Mouse (Mus musculus): ENCODE data around the gene Gm26620. TPM values are rescaled to one million over a fixed set of nuclear protein-coding genes. Genes with fewer than 3 reads are reported as not detected.

Gm26620 gene
- under 1 TPM; 0.55 to 0.67 TPM for total RNA-seq (2021)

GRCm38 (mm10) chr1:170884978-170885561, at the start of gene Gm26620, which contains the start of gene Dusp12:
Gene Gm26620 (plus strand): TSS chr1:170885065.
Gene Dusp12 (minus strand): TSS chr1:170885540.
- intact Hi-C loops (cut with DNase I), result no loop called here
- peak; percentile 87 to 88 for DNase-seq

- intact Hi-C loops (cut with DNase I), result loop anchor here (1.0 to 5.0 kb wide), 2 partner anchors 207 to 547 kb away; no protein-coding TSS in a partner anchor
- DNase-seq, result peak; percentile 32 to 39
Observed at GRCm38 (mm10) chr1:170839685-170840084, 45.2 kb upstream of the Gm26620 start.

GRCm38 (mm10) chr1:170844380-170844779, 40.5 kb upstream of the Gm26620 start:
- intact Hi-C loops (cut with DNase I), result loop anchor here (5.0 kb wide), 1 partner anchor 552 kb away; no protein-coding TSS in a partner anchor
- DNase-seq, result peak in 1 of 2 experiments; percentile 48

- intact Hi-C loops (cut with DNase I), result no loop called here
- peak; percentile 45 to 61 for DNase-seq
Observed at GRCm38 (mm10) chr1:170845448-170846307, 39.2 kb upstream of the Gm26620 start.

GRCm38 (mm10) chr1:170850007-170850406, 34.9 kb upstream of the Gm26620 start:
- intact Hi-C loops (cut with DNase I), result no loop called here

GRCm38 (mm10) chr1:170850637-170851624, 33.9 kb upstream of the Gm26620 start:
- intact Hi-C loops (cut with DNase I), result no loop called here
- DNase-seq, result no peak

More at GRCm38 (mm10) chr1:170850007-170850406, 34.9 kb upstream of the Gm26620 start:
- no peak for DNase-seq

- intact Hi-C loops (cut with DNase I), result no loop called here
- no peak for DNase-seq
Observed at GRCm38 (mm10) chr1:170853604-170854003, 31.3 kb upstream of the Gm26620 start.

- DNase-seq, result no peak
- intact Hi-C loops (cut with DNase I), result no loop called here
Observed at GRCm38 (mm10) chr1:170855056-170855760, 29.7 kb upstream of the Gm26620 start.

GRCm38 (mm10) chr1:170857369-170857768, 27.5 kb upstream of the Gm26620 start:
- DNase-seq, result no peak
- intact Hi-C loops (cut with DNase I), result no loop called here

GRCm38 (mm10) chr1:170858872-170859271, 26.0 kb upstream of the Gm26620 start:
- no peak for DNase-seq
- intact Hi-C loops (cut with DNase I), result no loop called here

- DNase-seq, result no peak
- intact Hi-C loops (cut with DNase I), result no loop called here
Observed at GRCm38 (mm10) chr1:170861671-170862434, 23.0 kb upstream of the Gm26620 start.

- intact Hi-C loops (cut with DNase I), result no loop called here
Observed at GRCm38 (mm10) chr1:170862435-170862717, 22.5 kb upstream of the Gm26620 start.

GRCm38 (mm10) chr1:170863033-170863432, 21.8 kb upstream of the Gm26620 start:
- no peak for DNase-seq
- intact Hi-C loops (cut with DNase I), result no loop called here

More at GRCm38 (mm10) chr1:170862435-170862717, 22.5 kb upstream of the Gm26620 start:
- DNase-seq, result no peak

- intact Hi-C loops (cut with DNase I), result no loop called here
- DNase-seq, result no peak
Observed at GRCm38 (mm10) chr1:170864234-170864633, 20.6 kb upstream of the Gm26620 start.

- intact Hi-C loops (cut with DNase I), result no loop called here
- DNase-seq, result no peak
Observed at GRCm38 (mm10) chr1:170864754-170865153, 20.1 kb upstream of the Gm26620 start.

GRCm38 (mm10) chr1:170865406-170865805, 19.5 kb upstream of the Gm26620 start:
- intact Hi-C loops (cut with DNase I), result no loop called here
- no peak for DNase-seq

GRCm38 (mm10) chr1:170866992-170867690, 17.7 kb upstream of the Gm26620 start:
- peak; percentile 29 to 34 for DNase-seq
- intact Hi-C loops (cut with DNase I), result no loop called here

- DNase-seq, result peak; percentile 98 to 99
- intact Hi-C loops (cut with DNase I), result no loop called here
Observed at GRCm38 (mm10) chr1:170867691-170868105, 17.2 kb upstream of the Gm26620 start, which contains the start of gene Atf6. Gene Atf6 (minus strand): TSS chr1:170867771.
